Mouse (Mus musculus) T-cell, adult 2 months (primary cell): ENCODE data around the gene Tmpo.

Experiments
- DNase-seq: peaks from one replicate; pipeline ENCODE4 v3.0.0; 2022; ENCODE audit warnings: low spot score

Gene Tmpo

DNA sequence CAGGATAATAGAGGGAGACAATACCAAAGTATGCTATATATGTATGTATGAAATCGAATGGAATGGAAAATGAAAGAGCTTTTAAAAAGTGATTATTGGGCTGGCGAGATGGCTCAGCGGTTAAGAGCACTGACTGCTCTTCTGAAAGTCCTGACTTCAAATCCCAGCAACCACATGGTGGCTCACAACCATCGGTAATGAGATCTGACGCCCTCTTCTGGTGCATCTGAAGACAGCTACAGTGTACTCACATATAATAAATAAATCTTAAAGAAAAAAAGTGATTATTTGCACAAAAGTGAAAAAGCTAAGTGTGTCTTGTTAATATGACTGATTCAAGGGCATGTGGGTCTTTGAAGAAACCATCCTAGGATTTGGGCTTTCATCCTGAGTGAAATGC, 3.8 kb upstream of the Tmpo start:
- peak; percentile 57 for DNase-seq

DNA sequence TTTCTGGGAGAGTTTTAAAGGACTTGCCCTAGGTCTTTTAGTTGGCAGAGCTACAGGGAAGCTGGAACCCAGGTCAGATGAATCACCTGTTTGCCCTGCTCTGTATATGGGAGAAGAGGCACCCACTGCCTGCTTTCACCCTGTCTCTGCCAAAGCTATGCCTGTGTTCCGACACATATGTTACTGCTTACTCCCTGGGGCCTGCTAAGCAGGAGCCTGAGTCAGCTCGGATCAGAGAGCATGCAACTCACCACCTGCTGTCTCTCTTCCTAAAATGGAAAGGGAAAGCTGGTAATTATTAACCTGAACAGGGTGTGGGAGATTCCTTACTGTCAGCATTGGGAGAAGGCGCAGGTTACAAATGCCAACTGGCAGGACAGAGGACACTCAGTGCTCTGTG, 2.2 kb upstream of the Tmpo start:
- DNase-seq, result no peak

- peak; percentile 34 for DNase-seq
These were observed 1.3 kb upstream of the Tmpo start for GRCm38 (mm10) chr10:91182291-91182990.

DNA sequence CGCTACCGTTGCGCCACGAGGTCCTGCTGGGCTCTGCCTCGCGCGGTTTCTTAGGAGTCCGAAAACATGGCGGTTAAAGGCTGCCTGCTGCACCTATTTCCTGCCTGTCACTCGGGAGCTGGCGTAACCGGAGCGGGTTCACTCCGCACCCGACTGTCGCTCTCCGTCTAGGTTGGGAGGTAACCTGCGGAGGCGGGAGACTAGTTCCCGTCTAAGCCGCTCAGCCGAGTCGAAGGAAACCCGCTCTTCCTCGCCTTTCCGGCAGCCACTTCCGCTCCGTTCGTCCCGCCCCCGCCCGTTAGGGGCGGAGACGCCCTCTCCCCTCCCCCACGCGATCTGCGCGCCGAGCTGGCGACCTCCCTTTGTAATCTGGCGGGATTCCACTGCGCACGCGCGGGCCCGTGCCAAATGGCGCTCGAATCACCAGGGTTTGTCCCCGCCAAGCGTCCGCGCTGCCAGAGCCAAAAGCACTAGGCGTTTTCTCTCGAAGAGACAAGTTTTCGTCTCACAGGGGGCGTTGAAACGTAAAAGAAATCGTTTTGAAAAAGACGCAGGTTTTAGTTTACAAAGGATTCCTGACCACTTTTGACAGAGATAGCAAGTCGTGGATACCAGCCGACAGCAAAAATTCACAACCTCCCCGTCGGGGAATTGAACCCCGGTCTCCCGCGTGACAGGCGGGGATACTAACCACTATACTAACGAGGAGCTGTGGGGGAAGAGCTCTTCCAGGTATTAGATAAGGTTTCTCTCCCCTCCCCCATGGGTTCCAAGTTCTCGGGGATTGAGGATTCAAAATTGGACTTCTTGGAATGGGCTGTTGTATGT, 560 bp upstream of the Tmpo start:
- DNase-seq, result peak; percentile 98

- DNase-seq, result no peak
These were observed 814 bp downstream of the Tmpo start for GRCm38 (mm10) chr10:91180301-91180700.

GRCm38 (mm10) chr10:91179834-91180233, 1.3 kb downstream of the Tmpo start:
- no peak for DNase-seq

DNA sequence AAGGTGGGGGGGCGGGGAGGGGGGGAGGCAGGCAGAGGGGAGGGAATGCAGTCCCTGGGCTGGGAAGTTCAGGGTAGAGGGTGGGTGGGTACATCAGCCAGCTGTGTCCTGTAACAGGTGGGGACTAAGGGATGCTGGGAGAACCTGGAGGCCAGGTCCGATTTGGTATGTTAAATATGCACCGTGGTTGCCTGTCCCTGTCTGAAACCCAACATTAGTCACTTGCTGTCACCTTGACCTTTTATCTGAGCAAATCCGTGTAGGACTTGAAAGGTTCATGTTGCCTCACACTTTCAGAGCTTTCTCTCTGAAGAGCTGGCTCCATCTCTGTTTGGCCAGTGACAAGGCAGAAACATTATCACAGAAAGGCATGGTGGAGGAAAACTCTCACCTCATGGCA, 3.9 kb downstream of the Tmpo start:
- no peak for DNase-seq

DNA sequence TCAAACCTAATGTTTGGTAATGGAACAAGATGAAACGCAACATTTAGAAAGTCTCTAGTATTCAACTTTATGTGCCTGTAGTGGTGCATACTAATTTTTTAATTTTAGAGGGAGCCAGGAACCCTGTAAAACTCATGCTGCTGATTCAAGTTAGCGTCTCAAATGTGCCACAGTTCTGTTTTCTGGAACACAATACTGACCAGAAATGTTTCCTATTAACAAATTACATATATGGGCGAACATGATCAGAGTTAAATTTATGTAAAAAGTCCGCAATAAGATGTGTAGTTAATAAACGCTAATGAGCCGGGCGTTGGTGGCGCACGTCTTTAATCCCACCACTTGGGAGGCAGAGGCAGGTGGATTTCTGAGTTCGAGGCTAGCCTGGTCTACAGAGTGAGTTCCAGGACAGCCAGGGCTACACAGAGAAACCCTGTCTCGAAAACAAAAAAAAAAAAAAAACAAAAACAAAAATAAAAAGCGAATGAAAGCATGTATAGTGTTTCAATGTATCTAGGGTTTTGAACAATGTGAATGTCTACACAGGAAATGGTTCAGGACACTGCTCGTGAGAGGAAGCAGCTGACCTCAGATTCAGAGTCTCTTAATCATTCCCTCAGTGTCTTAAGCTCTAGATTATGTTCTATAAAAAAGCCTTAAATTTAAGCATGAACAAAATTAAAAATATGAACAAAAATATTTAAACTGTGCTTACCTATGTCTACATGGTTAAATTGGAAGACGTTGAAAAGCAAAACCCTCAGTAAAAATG, 8.6 kb downstream of the Tmpo start:
- no peak for DNase-seq

DNA sequence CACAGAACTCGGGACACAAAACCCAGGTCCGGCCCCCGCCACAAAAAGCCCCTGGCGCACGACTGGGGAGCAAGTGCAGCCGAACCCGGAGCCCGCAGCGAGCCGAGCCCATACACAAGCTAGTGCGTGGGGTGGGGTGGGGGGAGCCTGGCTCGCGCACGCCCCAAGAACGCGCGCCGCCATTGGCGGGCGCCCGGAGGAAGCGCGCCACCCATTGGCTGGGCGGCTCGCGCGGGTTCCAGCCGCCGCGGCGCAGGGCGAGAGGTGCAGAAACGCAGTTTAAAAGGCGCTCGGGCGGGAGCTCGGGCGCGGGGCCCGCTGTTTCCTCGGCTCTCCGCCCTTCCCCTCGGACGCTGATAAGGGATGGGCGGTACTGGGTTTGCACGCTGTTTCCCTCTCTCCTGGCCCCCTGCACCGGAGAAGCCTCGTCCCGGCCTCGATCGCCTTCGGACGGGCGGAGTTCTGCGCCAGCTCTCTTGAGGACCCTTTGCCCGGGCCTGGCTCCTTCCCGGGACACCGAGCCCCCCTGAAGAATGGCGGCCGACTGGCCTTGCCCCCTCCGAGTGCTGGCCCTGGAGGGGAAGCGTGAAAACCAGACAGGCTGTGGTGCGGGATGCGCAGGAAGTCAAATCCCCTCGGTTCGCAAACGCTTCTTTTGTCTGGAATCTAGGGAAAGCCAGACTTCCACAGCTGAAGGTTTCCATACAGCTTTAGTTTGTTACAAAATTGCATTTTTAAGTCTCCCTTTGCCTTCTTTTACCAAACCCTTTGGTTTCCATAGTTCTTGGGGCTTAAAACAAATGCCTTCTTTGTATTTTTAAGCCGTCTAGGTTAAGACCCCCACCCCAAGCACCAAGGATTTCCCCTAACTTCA, 9.4 kb downstream of the Tmpo start:
- DNase-seq, result peak; percentile 93

- no peak for DNase-seq
These were observed 10.1 kb downstream of the Tmpo start for GRCm38 (mm10) chr10:91171041-91171440.

DNA sequence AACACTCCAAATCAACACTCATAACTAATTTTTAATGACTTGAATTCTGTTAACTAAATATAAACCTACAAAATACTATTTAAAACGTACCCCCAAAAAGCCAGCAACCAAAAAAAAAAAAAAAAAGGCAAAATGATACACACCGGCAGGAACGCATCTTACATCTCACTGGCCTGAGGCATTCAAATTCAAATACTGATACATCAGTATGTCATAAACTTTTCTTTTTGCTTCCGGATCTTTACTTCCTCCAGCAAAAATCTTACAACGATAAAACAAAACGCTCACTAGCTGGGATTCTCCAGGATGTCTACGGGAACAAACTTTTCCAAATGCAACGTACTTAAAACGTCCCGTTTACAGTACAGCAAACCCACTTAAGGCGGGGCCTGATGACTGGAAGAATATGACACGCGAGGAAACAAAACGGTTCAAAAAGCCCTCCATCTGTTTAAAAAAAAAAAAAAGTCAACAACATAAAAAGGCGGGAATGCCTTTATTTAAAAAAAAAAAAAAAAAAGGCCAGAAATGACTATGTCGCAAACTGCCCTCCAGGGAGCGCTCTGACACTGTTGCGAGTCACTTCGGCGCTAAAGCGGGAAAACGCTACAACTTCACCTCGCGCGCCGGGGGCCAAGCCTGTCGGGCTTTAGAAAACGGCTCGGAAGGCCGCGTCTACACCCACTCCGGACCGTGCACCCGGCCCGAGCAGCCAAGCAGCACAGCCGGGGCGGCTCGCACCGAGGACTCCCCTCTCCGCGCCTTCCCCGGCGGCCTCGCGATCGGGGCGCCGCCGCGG, 10.8 kb downstream of the Tmpo start:
- DNase-seq, result peak; percentile 85

GRCm38 (mm10) chr10:91169414-91170065, 11.6 kb downstream of the Tmpo start:
- DNase-seq, result peak; percentile 17

- no peak for DNase-seq
These were observed 13.8 kb downstream of the Tmpo start for GRCm38 (mm10) chr10:91167352-91167751.

DNA sequence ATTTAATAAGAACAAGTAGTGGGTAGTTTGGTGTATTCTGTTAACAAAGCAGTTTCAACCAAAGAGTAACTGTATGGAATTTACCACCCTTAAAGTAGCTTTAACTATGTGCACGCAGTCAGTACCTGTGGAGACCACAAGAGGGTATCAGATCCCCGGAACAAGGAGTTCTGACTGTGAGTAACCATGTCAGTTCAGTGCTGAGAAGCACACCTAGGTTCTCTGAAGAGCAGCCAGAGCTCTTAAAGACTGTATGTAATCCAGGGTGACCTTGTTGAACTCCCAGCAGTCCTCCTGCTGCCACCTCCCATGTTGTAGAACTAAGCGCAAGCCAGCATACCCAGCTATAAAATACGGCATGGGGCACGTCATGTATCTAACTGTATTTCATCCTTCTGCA, 14.2 kb downstream of the Tmpo start:
- peak; percentile 76 for DNase-seq

DNA sequence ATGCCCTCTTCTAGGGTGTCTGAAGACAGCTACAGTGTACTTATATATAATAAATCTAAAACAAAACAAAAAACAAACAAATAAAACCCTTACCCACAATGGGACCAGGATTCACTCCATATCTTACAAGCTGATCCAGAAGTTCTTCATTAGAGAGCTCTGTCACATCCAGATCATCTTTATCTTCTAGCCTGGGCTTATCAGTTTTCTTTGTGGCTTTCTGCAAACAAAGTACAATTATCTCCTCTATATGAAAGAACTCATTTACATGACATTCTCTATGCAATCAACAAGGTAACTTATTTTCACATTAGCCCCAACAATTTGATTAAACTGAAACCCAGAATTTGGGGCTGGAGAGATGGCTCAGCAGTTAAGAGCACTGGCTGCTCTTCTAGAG, 15.3 kb downstream of the Tmpo start:
- no peak for DNase-seq

- DNase-seq, result no peak
These were observed 16.6 kb downstream of the Tmpo start for GRCm38 (mm10) chr10:91164491-91164890.

DNA sequence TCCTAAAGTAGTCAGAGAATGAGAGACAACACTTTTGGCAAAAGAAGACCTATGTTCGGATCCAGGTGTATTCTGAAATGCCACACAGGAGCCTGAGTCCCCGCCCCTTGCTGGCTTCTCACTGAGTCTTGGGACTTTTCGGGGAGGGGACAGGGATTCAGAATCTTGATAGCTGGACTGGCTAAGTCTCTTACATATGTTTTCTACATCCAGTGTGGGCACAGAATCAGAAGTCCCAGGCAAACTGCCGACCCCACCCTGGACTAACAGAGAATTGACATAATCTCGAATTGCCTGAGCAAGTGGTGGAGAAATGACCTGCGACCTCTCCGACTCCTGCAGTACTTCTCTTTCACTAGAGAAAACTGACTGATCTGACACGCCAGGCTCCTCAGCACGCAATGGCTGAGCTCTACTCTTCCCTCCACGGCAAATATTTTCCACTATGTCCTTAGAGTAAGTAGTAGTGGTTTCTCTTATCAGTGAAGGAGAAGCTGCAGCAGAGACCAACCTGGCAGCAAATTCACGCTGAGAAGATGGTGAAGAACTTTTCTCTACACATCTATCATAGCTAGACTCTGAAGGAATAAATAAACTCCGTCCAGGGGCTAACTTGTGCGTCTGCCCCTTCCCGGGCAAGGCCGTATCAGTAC, 18.5 kb downstream of the Tmpo start:
- no peak for DNase-seq

GRCm38 (mm10) chr10:91162077-91162476, 19.0 kb downstream of the Tmpo start:
- DNase-seq, result no peak

- no peak for DNase-seq
These were observed 20.1 kb downstream of the Tmpo start for GRCm38 (mm10) chr10:91161006-91161405.

GRCm38 (mm10) chr10:91158442-91158841, 22.7 kb downstream of the Tmpo start:
- no peak for DNase-seq
